Mouse (Mus musculus) erythroblast, embryonic 14.5 days (primary cell): ENCODE results near the gene Slc13a2. TPM values are rescaled to one million over a fixed set of nuclear protein-coding genes. Genes with fewer than 3 reads are reported as not detected.

Source experiments
- H3K27me3 ChIP-seq: 2 replicates; pipeline ENCODE4 v1.6.1; 2012; ENCODE audit warnings: inconsistent platforms; ENCODE audit not compliant: control insufficient read depth
- H3K36me3 ChIP-seq: 2 replicates; pipeline ENCODE4 v1.6.1; 2012; ENCODE audit warnings: mild to moderate bottlenecking, inconsistent platforms; ENCODE audit not compliant: control insufficient read depth
- H3K4me1 ChIP-seq: 2 replicates; pipeline ENCODE4 v1.6.1; 2012; ENCODE audit warnings: inconsistent platforms; ENCODE audit not compliant: control insufficient read depth
- H3K4me3 ChIP-seq: replicated peaks from 2 replicates; pipeline ENCODE3; 2012; ENCODE audit warnings: moderate library complexity, mild to moderate bottlenecking, inconsistent platforms
- H3K9me3 ChIP-seq: 2 replicates; pipeline ENCODE4 v1.6.1; 2012; ENCODE audit warnings: low read length, inconsistent platforms, mixed read lengths; ENCODE audit not compliant: control insufficient read depth
- GATA1 ChIP-seq: IDR thresholded peaks from 2 replicates; pipeline ENCODE4 v1.6.1; 2012; ENCODE audit warnings: low read length, inconsistent platforms, mixed read lengths
- TAL1 ChIP-seq: IDR thresholded peaks from 3 replicates; pipeline ENCODE4 v1.6.1; 2012; ENCODE audit warnings: low read length, inconsistent platforms, mixed read lengths
- polyA plus RNA-seq: library from polyadenylated mRNA; stranded (reverse); fragments of >175 nt; gene quantifications from 2 replicates; pipeline ENCODE4 v1.2.3, GENCODE M21; 2012

Slc13a2 gene
- polyA plus RNA-seq, 1 experiment = not detected

- Histone ChIP-seq H3K9me3 (no peaks in the 10 kb centered on the region), H3K4me1 (no peaks in the 10 kb centered on the region), H3K36me3 (no peaks in the 10 kb centered on the region), H3K27me3 (no peaks in the 10 kb centered on the region), H3K4me3 (no peak overlapping the region)
- TF ChIP-seq GATA1 (no peak), TAL1 (no peak)
These were observed 39.7 kb downstream of the Slc13a2 start for GRCm38 (mm10) chr11:78382286-78382685.

- Histone ChIP-seq H3K4me1 (no peaks in the 10 kb centered on the region), H3K4me3 (no peak overlapping the region), H3K36me3 (no peaks in the 10 kb centered on the region), H3K9me3 (no peaks in the 10 kb centered on the region), H3K27me3 (no peaks in the 10 kb centered on the region)
- TF ChIP-seq GATA1 (no peak), TAL1 (no peak)
These were observed 41.0 kb downstream of the Slc13a2 start for GRCm38 (mm10) chr11:78380996-78381395.

- H3K36me3 ChIP-seq = no peaks in the 10 kb centered on the region
- H3K4me1 ChIP-seq = no peaks in the 10 kb centered on the region
- no peak for TF ChIP-seq GATA1
- TF ChIP-seq TAL1 = no peak
- no peaks in the 10 kb centered on the region for H3K27me3 ChIP-seq
- H3K9me3 ChIP-seq = no peaks in the 10 kb centered on the region
- H3K4me3 ChIP-seq = no peak overlapping the region
These were observed 41.7 kb downstream of the Slc13a2 start for GRCm38 (mm10) chr11:78380351-78380750.

GRCm38 (mm10) chr11:78377549-78378159, 44.4 kb downstream of the Slc13a2 start:
- TF ChIP-seq TAL1 (no peak), GATA1 (no peak)
- H3K4me3 ChIP-seq = no peak overlapping the region
- H3K27me3 ChIP-seq = no peaks in the 10 kb centered on the region
- H3K9me3 ChIP-seq = no peaks in the 10 kb centered on the region
- no peaks in the 10 kb centered on the region for H3K36me3 ChIP-seq
- no peaks in the 10 kb centered on the region for H3K4me1 ChIP-seq

- H3K4me3 ChIP-seq = no peak overlapping the region
- no peaks in the 10 kb centered on the region for H3K9me3 ChIP-seq
- H3K36me3 ChIP-seq = no peaks in the 10 kb centered on the region
- H3K27me3 ChIP-seq = no peaks in the 10 kb centered on the region
- no peak for TF ChIP-seq GATA1
- no peak for TF ChIP-seq TAL1
- H3K4me1 ChIP-seq = no peaks in the 10 kb centered on the region
These were observed 47.9 kb downstream of the Slc13a2 start for GRCm38 (mm10) chr11:78374147-78374546.

GRCm38 (mm10) chr11:78372610-78373009, 49.4 kb downstream of the Slc13a2 start:
- Histone ChIP-seq H3K36me3 (no peaks in the 10 kb centered on the region), H3K9me3 (no peaks in the 10 kb centered on the region), H3K4me1 (no peaks in the 10 kb centered on the region), H3K4me3 (no peak overlapping the region), H3K27me3 (no peaks in the 10 kb centered on the region)
- no peak for TF ChIP-seq GATA1
- no peak for TF ChIP-seq TAL1

GRCm38 (mm10) chr11:78372166-78372565, 49.9 kb downstream of the Slc13a2 start:
- TF ChIP-seq TAL1 = no peak
- Histone ChIP-seq H3K9me3 (no peaks in the 10 kb centered on the region), H3K36me3 (no peaks in the 10 kb centered on the region), H3K4me3 (no peak overlapping the region), H3K27me3 (no peaks in the 10 kb centered on the region), H3K4me1 (no peaks in the 10 kb centered on the region)

- Histone ChIP-seq H3K4me1 (no peaks in the 10 kb centered on the region), H3K27me3 (no peaks in the 10 kb centered on the region), H3K4me3 (no peak overlapping the region), H3K36me3 (no peaks in the 10 kb centered on the region), H3K9me3 (no peaks in the 10 kb centered on the region)
- TF ChIP-seq GATA1 (no peak), TAL1 (no peak)
These were observed 50.3 kb downstream of the Slc13a2 start for GRCm38 (mm10) chr11:78371711-78372110.

GRCm38 (mm10) chr11:78370389-78370788, 51.6 kb downstream of the Slc13a2 start:
- no peak for TF ChIP-seq TAL1
- no peak for TF ChIP-seq GATA1
- H3K4me3 ChIP-seq = no peak overlapping the region
- H3K9me3 ChIP-seq = no peaks in the 10 kb centered on the region
- no peaks in the 10 kb centered on the region for H3K36me3 ChIP-seq
- H3K4me1 ChIP-seq = no peaks in the 10 kb centered on the region
- no peaks in the 10 kb centered on the region for H3K27me3 ChIP-seq

- TF ChIP-seq TAL1 (no peak), GATA1 (no peak)
- Histone ChIP-seq H3K4me1 (no peaks in the 10 kb centered on the region), H3K4me3 (no peak overlapping the region), H3K27me3 (no peaks in the 10 kb centered on the region), H3K36me3 (no peaks in the 10 kb centered on the region), H3K9me3 (no peaks in the 10 kb centered on the region)
These were observed 54.4 kb downstream of the Slc13a2 start for GRCm38 (mm10) chr11:78367456-78368225.
